Mouse (Mus musculus): ENCODE data around the gene Gm5741. TPM values are rescaled to one million over a fixed set of nuclear protein-coding genes. Genes with fewer than 3 reads are reported as not detected.

Gm5741 gene
- polyA plus RNA-seq, 1 experiment, result 1.4 TPM

- no peak overlapping the region for H3K27ac ChIP-seq (ENCODE audit: insufficient read depth, low read depth, low read length)
- H3K4me1 ChIP-seq (ENCODE audit: control insufficient read depth, insufficient read depth, insufficient read length, low read length), result peaks cover 19% of the 10 kb centered on the region
These were observed 43.9 kb downstream of the Gm5741 start for GRCm38 (mm10) chr8:85023846-85024245.

GRCm38 (mm10) chr8:85021514-85022055 lies 46.2 kb downstream of the Gm5741 start:
- WGBS, result 95% methylated on average over 3 of the region's 3 CpGs
- no peak overlapping the region for H3K27ac ChIP-seq (ENCODE audit: insufficient read depth, low read depth, low read length)
- TF ChIP-seq POLR2A (IDR thresholded peaks at IDR 0.05; ENCODE audit: low read depth, low read length), result no peak
- no peak for TF ChIP-seq CTCF (IDR thresholded peaks at IDR 0.05; ENCODE audit: extremely low read depth, insufficient read length, insufficient replicate concordance, low read depth, low read length)
- no peaks in the 10 kb centered on the region for H3K27me3 ChIP-seq (ENCODE audit: control insufficient read depth, insufficient read depth, low read length)
- H3K4me1 ChIP-seq (ENCODE audit: control insufficient read depth, insufficient read depth, insufficient read length, low read length), result peaks cover 11% of the 10 kb centered on the region; the same call in 1 of the 2 replicates
- peaks cover 34% of the 10 kb centered on the region for H3K36me3 ChIP-seq (ENCODE audit: control insufficient read depth, insufficient read depth, low read length)
- no peak overlapping the region for H3K4me3 ChIP-seq (ENCODE audit: low read depth, low read length)

More at GRCm38 (mm10) chr8:85023846-85024245, 43.9 kb downstream of the Gm5741 start:
- Histone ChIP-seq H3K4me3 (ENCODE audit: low read depth, low read length) (no peak overlapping the region), H3K36me3 (ENCODE audit: control insufficient read depth, insufficient read depth, low read length) (peaks cover 27% of the 10 kb centered on the region), H3K27me3 (ENCODE audit: control insufficient read depth, insufficient read depth, low read length) (no peaks in the 10 kb centered on the region)
- WGBS, result 89% methylated on average over 3 of the region's 3 CpGs
- TF ChIP-seq POLR2A (IDR thresholded peaks at IDR 0.05; ENCODE audit: low read depth, low read length) (no peak), CTCF (IDR thresholded peaks at IDR 0.05; ENCODE audit: extremely low read depth, insufficient read length, insufficient replicate concordance, low read depth, low read length) (no peak)

Other genes starting within 250 kb of the Gm5741 start
- gene Dand5, start 245.2 kb downstream of the Gm5741 start, polyA plus RNA-seq (2012; rRNA removed), result 0.98 and 2.1 TPM in 2 replicates
- 50.5 and 64.1 TPM in 2 replicates for gene Gadd45gip1, start 236.5 kb downstream of the Gm5741 start, polyA plus RNA-seq (2012; rRNA removed)
- 26.4 and 47.5 TPM in 2 replicates for gene Rad23a, start 227.3 kb downstream of the Gm5741 start, polyA plus RNA-seq (2012; rRNA removed)
- gene Calr, start 221.0 kb downstream of the Gm5741 start, polyA plus RNA-seq (2012; rRNA removed), result 82.6 and 120 TPM in 2 replicates
- 20.2 and 29.1 TPM in 2 replicates for gene Farsa, start 211.0 kb downstream of the Gm5741 start, polyA plus RNA-seq (2012; rRNA removed)
- 0.60 and 2.1 TPM in 2 replicates for gene Syce2, start 195.9 kb downstream of the Gm5741 start, polyA plus RNA-seq (2012; rRNA removed)
- gene Gcdh, start 174.1 kb downstream of the Gm5741 start, polyA plus RNA-seq (2012; rRNA removed), result 32.5 and 53.2 TPM in 2 replicates
- 0.30 and 0.38 TPM in 2 replicates for gene Klf1, start 166.1 kb downstream of the Gm5741 start, polyA plus RNA-seq (2012; rRNA removed)
- gene Dnase2a, start 159.4 kb downstream of the Gm5741 start, polyA plus RNA-seq (2012; rRNA removed), result 4.1 and 5.9 TPM in 2 replicates
- 0.50 and 0.71 TPM in 2 replicates for gene Mast1, start 130.6 kb downstream of the Gm5741 start, polyA plus RNA-seq (2012; rRNA removed)
- 0.15 TPM in 1 of 2 replicates, not detected in the other for gene Rtbdn, start 121.0 kb downstream of the Gm5741 start, polyA plus RNA-seq (2012; rRNA removed)
- 3.2 TPM in 1 of 2 replicates, not detected in the other for gene Gm49661, start 98.5 kb downstream of the Gm5741 start, polyA plus RNA-seq (2012; rRNA removed)
- gene Prdx2, start 98.4 kb downstream of the Gm5741 start, polyA plus RNA-seq (2012; rRNA removed), result 70.6 and 141 TPM in 2 replicates
- gene Rnaseh2a, start 98.2 kb downstream of the Gm5741 start, polyA plus RNA-seq (2012; rRNA removed), result 14.5 and 29.1 TPM in 2 replicates
- gene Junb, start 89.3 kb downstream of the Gm5741 start, polyA plus RNA-seq (2012; rRNA removed), result 122 and 329 TPM in 2 replicates
- 26.3 and 56.9 TPM in 2 replicates for gene Hook2, start 77.4 kb downstream of the Gm5741 start, polyA plus RNA-seq (2012; rRNA removed)
- 0.33 TPM in 1 of 2 replicates, not detected in the other for gene Best2, start 53.5 kb downstream of the Gm5741 start, polyA plus RNA-seq (2012; rRNA removed)
- 71.8 and 128 TPM in 2 replicates for gene Asna1, start 42.7 kb downstream of the Gm5741 start, polyA plus RNA-seq (2012; rRNA removed)
- gene Trir, start 41.2 kb downstream of the Gm5741 start, polyA plus RNA-seq (2012; rRNA removed), result 82.6 and 135 TPM in 2 replicates
- 19.8 and 32.0 TPM in 2 replicates for gene Tnpo2, start 31.1 kb downstream of the Gm5741 start, polyA plus RNA-seq (2012; rRNA removed)
- 36.4 and 52.5 TPM in 2 replicates for gene Fbxw9, start 7.9 kb downstream of the Gm5741 start, polyA plus RNA-seq (2012; rRNA removed)
- gene Dhps, start 3.8 kb upstream of the Gm5741 start, polyA plus RNA-seq (2012; rRNA removed), result 34.8 and 47.2 TPM in 2 replicates
- gene Wdr83os, start 12.8 kb upstream of the Gm5741 start, polyA plus RNA-seq (2012; rRNA removed), result 66.0 and 79.1 TPM in 2 replicates
- 13.4 and 26.8 TPM in 2 replicates for gene Wdr83, start 13.3 kb upstream of the Gm5741 start, polyA plus RNA-seq (2012; rRNA removed)
- 28.8 and 38.1 TPM in 2 replicates for gene Man2b1, start 15.3 kb upstream of the Gm5741 start, polyA plus RNA-seq (2012; rRNA removed)
- gene Zfp791, start 55.1 kb upstream of the Gm5741 start, polyA plus RNA-seq (2012; rRNA removed), result 0.11 and 0.96 TPM in 2 replicates
- gene Cks1brt, start 83.9 kb upstream of the Gm5741 start, polyA plus RNA-seq (2012; rRNA removed), result not detected in 2 replicates
- gene Olfr371, start 158.0 kb upstream of the Gm5741 start, polyA plus RNA-seq (2012; rRNA removed), result not detected in 2 replicates
- 2.1 and 3.2 TPM in 2 replicates for gene Orc6, start 231.7 kb upstream of the Gm5741 start, polyA plus RNA-seq (2012; rRNA removed)
- 2.2 and 3.4 TPM in 2 replicates for gene Vps35, start 231.8 kb upstream of the Gm5741 start, polyA plus RNA-seq (2012; rRNA removed)

All from small intestine, adult 2 months (tissue).